Mouse (Mus musculus): Measurements from ENCODE around the gene Adora1.

GRCm38 (mm10) chr1:134234455-134235390 is 508 bp downstream of the Adora1 start:
- TF ChIP-seq POLR2A (IDR thresholded peaks at IDR 0.05; ENCODE audit: extremely low read depth, insufficient read depth, low read length) (0 out of 2 replicates have a peak, but pooled peaks have one; percentile 35), CTCF (IDR thresholded peaks at IDR 0.05; ENCODE audit: low read depth, low read length) (no peak)

Measured in liver, adult 2 months (tissue).